Mouse (Mus musculus): ENCODE results near the gene Ptch1.

- TF ChIP-seq CTCF (IDR thresholded peaks at IDR 0.05; ENCODE audit: control insufficient read depth, insufficient read depth, insufficient read length) (no peak), MYOD1 (IDR thresholded peaks at IDR 0.05; ENCODE audit: control insufficient read depth, insufficient read length, low read depth) (no peak), USF1 (IDR thresholded peaks at IDR 0.05; ENCODE audit: low read depth) (no peak)
Measured at GRCm38 (mm10) chr13:63486791-63487706, 86.3 kb downstream of the Ptch1 start.

All from C2C12 (cell line).